Mouse (Mus musculus): ENCODE results near the gene Sdcbp2. TPM values are rescaled to one million over a fixed set of nuclear protein-coding genes. Genes with fewer than 3 reads are reported as not detected.
"Not testable (repeated sequence)": the region's sequence is repeated elsewhere in the genome, so short reads cannot be mapped to it uniquely, and the experiment has no call there.

Gene Sdcbp2
- polyA plus RNA-seq, 1 experiment from 2014 or later, result not detected

DNA sequence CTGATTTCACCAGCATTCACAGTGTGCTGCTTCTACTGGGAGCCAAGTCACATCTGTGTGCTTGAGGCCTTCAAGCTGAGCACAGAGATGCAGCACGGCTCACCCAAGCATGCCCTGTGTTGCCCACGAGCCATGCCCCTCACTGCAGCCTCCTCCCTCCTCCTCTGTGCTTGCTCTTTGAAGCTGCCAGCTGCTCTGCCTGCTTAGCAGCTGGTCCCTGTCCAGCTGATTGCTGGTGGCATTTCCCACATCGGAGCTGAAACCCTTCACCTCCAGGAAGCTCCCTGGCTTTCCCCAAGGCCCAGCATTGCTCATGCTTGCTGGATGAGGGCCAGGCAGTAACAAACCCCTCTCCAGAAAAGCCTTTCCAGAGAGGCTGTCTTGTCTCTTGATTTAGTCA, 37.6 kb downstream of the Sdcbp2 start:
- ATAC-seq (replicated peaks; ENCODE audit: low FRiP score) (no peak), DNase-seq (ENCODE audit: low spot score) (no peak)
- 43% methylated on average over 3 of the region's 3 CpGs for WGBS
- Histone ChIP-seq H3K27me3 (replicated peaks; ENCODE audit: control insufficient read depth, insufficient read depth, low read length) (no peaks in the 10 kb centered on the region), H3K4me3 (ENCODE audit: low read depth, low read length) (no peak overlapping the region), H3K9ac (ENCODE audit: low read depth, low read length) (no peak overlapping the region), H3K27ac (ENCODE audit: low read depth, low read length) (no peak overlapping the region), H3K4me2 (no peak overlapping the region), H3K36me3 (ENCODE audit: control insufficient read depth, insufficient read depth, low read length) (no peaks in the 10 kb centered on the region), H3K9me3 (ENCODE audit: control insufficient read depth, low read length) (no peaks in the 10 kb centered on the region), H3K4me1 (replicated peaks; ENCODE audit: control insufficient read depth, insufficient read depth, low read length) (no peaks in the 10 kb centered on the region)

DNA sequence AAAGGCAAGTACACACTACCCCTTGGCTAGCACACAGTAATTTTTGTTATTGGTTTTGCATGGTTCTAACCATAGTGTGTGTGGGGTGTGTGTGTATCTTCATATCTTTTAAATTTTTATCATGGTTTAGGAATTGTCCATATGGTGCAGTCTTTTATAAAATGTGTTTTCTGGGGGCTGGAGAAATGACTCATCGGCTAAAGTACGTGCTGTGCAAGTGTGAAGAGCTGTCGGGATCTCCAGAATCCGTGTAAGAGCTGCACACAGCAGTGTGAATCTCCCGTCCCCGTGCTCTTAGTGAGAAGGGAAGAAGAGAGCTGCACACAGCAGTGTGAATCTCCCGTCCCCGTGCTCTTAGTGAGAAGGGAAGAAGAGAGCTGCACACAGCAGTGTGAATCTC, 43.4 kb downstream of the Sdcbp2 start:
- ATAC-seq (replicated peaks; ENCODE audit: low FRiP score); H3K36me3 ChIP-seq (ENCODE audit: control insufficient read depth, insufficient read depth, low read length); H3K4me1 ChIP-seq (replicated peaks; ENCODE audit: control insufficient read depth, insufficient read depth, low read length); H3K4me2 ChIP-seq; DNase-seq (ENCODE audit: low spot score); H3K9ac ChIP-seq (ENCODE audit: low read depth, low read length); H3K4me3 ChIP-seq (ENCODE audit: low read depth, low read length); H3K27me3 ChIP-seq (replicated peaks; ENCODE audit: control insufficient read depth, insufficient read depth, low read length); H3K27ac ChIP-seq (ENCODE audit: low read depth, low read length); H3K9me3 ChIP-seq (ENCODE audit: control insufficient read depth, low read length): not testable (repeated sequence)
- 71% methylated on average over 6 of the region's 8 CpGs for WGBS

DNA sequence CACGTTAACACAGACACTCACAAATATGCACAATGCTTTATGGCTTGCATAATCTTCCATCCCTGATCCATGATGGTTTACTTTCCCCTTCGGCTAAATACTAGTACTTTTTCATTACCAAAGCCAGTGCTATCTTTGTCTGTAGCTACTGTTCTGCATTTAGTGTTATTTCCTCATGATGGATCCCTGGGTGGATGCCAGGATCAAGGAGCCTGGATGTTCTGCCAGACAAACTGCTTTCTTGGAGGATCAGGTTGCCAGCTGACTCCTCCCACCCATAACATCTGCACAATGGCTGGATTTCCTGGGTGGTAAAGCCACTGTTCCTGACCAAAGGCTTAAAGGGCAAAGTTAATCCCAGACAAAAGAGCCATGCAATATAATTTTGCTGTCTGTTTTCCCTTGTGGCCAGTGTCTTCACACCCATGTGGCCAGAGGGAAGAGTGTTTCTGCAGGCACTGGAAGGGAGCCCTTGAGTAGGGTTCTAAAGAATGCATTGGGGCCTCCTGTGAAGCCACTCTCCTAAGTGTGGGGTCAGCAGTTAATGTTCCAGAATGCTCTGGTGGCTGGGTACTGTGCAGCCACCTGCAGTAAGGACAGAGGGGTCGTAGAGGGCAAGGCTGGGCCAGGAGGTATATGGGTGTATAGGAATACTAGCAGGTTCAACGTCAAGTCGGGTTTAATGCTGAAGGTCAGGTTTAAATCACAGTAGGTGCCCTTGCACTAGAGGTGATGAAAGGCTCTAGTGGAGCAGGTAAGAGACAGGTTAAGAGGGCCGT, 44.3 kb downstream of the Sdcbp2 start:
- Histone ChIP-seq H3K27ac (ENCODE audit: low read depth, low read length) (no peak overlapping the region), H3K27me3 (replicated peaks; ENCODE audit: control insufficient read depth, insufficient read depth, low read length) (no peaks in the 10 kb centered on the region), H3K9me3 (ENCODE audit: control insufficient read depth, low read length) (no peaks in the 10 kb centered on the region), H3K4me1 (replicated peaks; ENCODE audit: control insufficient read depth, insufficient read depth, low read length) (no peaks in the 10 kb centered on the region), H3K9ac (ENCODE audit: low read depth, low read length) (no peak overlapping the region), H3K36me3 (ENCODE audit: control insufficient read depth, insufficient read depth, low read length) (no peaks in the 10 kb centered on the region), H3K4me3 (ENCODE audit: low read depth, low read length) (no peak overlapping the region), H3K4me2 (no peak overlapping the region)
- WGBS, result 73% methylated on average over 6 of the region's 6 CpGs
- no peak for ATAC-seq (replicated peaks; ENCODE audit: low FRiP score)
- no peak for DNase-seq (ENCODE audit: low spot score)

DNA sequence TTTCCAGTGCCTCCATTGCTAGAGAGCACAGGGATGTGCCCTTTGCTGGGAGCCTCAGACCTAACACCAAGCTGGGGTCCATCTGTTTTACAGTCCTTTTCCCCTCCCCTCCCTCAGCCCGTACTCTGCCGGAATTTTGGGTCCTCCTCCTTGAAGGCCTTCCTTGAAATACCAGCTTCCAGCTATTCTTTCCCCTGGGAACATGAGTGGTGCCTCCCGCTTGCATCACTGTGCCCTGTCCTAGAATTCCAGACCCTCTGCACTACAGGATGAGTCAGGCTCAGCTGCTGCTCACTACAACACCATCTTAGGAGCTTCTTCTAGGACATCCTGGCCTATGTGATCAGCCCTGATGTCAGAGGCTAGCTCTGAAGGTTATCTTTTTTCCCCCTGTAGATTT, 51.4 kb downstream of the Sdcbp2 start:
- Histone ChIP-seq H3K4me1 (replicated peaks; ENCODE audit: control insufficient read depth, insufficient read depth, low read length) (no peaks in the 10 kb centered on the region), H3K9ac (ENCODE audit: low read depth, low read length) (no peak overlapping the region), H3K36me3 (ENCODE audit: control insufficient read depth, insufficient read depth, low read length) (no peaks in the 10 kb centered on the region), H3K4me3 (ENCODE audit: low read depth, low read length) (no peak overlapping the region), H3K4me2 (no peak overlapping the region), H3K27ac (ENCODE audit: low read depth, low read length) (no peak overlapping the region), H3K27me3 (replicated peaks; ENCODE audit: control insufficient read depth, insufficient read depth, low read length) (no peaks in the 10 kb centered on the region), H3K9me3 (ENCODE audit: control insufficient read depth, low read length) (no peaks in the 10 kb centered on the region)
- WGBS, result 72% methylated on average over 3 of the region's 3 CpGs
- no peak for DNase-seq (ENCODE audit: low spot score)
- no peak for ATAC-seq (replicated peaks; ENCODE audit: low FRiP score)

DNA sequence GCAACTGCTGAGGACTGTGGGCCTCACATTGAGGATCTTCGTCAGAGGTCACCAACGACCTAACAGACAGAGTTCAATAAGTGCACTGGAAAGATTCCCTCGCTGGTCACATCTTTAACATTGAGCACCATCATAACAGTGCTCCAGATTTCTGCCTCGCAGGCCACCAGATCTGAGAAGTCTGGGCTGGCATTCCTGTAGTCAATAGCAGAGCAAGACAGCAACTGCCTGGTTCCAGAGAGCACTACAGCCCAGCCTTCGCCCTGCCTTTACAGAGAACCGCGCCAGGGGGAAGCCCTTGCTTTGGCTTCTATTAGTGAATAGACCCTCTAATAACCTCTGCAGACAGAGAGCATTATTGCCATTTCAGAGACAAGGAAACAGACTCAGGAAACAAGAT, 53.9 kb downstream of the Sdcbp2 start:
- H3K27ac ChIP-seq (ENCODE audit: low read depth, low read length), result no peak overlapping the region
- no peak overlapping the region for H3K4me2 ChIP-seq
- 85% methylated on average over 7 of the region's 7 CpGs for WGBS
- DNase-seq (ENCODE audit: low spot score), result no peak
- no peak overlapping the region for H3K9ac ChIP-seq (ENCODE audit: low read depth, low read length)
- H3K9me3 ChIP-seq (ENCODE audit: control insufficient read depth, low read length), result no peaks in the 10 kb centered on the region
- peaks cover 13% of the 10 kb centered on the region for H3K27me3 ChIP-seq (replicated peaks; ENCODE audit: control insufficient read depth, insufficient read depth, low read length)
- no peaks in the 10 kb centered on the region for H3K36me3 ChIP-seq (ENCODE audit: control insufficient read depth, insufficient read depth, low read length)
- no peak for ATAC-seq (replicated peaks; ENCODE audit: low FRiP score)
- no peaks in the 10 kb centered on the region for H3K4me1 ChIP-seq (replicated peaks; ENCODE audit: control insufficient read depth, insufficient read depth, low read length)
- H3K4me3 ChIP-seq (ENCODE audit: low read depth, low read length), result no peak overlapping the region

DNA sequence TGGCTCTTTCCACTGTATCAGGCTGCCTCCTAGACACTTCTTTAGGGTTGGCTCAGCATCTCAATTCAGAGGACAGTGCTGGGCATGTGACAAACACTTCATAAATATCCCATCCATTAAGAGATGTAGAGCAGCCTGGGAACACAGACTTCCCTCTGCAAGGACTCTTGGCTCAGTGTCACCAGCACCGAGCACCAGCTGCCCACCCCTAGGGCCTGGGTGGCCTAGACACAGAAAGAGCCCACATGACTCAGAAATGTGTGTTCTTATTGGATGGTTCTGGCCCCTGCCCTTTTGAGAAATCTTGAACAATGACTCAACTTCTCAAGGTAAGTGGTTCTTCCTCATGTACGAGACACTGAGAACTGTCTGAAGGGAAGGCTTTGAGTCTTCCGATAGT, 55.6 kb downstream of the Sdcbp2 start:
- Histone ChIP-seq H3K9me3 (ENCODE audit: control insufficient read depth, low read length) (no peaks in the 10 kb centered on the region), H3K27ac (ENCODE audit: low read depth, low read length) (no peak overlapping the region), H3K27me3 (replicated peaks; ENCODE audit: control insufficient read depth, insufficient read depth, low read length) (peaks cover 30% of the 10 kb centered on the region), H3K4me3 (ENCODE audit: low read depth, low read length) (no peak overlapping the region), H3K36me3 (ENCODE audit: control insufficient read depth, insufficient read depth, low read length) (no peaks in the 10 kb centered on the region), H3K4me1 (replicated peaks; ENCODE audit: control insufficient read depth, insufficient read depth, low read length) (no peaks in the 10 kb centered on the region), H3K9ac (ENCODE audit: low read depth, low read length) (no peak overlapping the region), H3K4me2 (no peak overlapping the region)
- 80% methylated on average over 3 of the region's 3 CpGs for WGBS
- DNase-seq (ENCODE audit: low spot score) (no peak), ATAC-seq (replicated peaks; ENCODE audit: low FRiP score) (no peak)

DNA sequence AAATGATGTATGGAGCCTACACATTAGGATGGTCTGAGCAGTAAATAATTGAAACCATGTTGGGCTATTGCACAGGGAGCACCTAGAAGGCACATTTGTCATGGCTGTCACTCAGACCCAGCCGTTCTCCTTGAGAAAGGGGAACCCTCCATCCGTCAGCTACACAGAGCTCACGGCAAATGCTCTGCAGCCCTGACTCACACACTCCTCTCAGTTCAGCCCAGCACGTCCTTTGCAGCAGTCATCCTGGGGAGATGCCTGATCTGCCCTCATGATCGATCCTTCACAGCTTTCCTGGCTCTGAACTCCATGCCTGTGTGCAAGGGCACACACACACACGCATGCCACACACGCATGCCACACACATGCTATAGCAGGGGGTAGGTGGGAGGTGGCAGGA, 56.9 kb downstream of the Sdcbp2 start:
- no peak overlapping the region for H3K9ac ChIP-seq (ENCODE audit: low read depth, low read length)
- DNase-seq (ENCODE audit: low spot score) (no peak), ATAC-seq (replicated peaks; ENCODE audit: low FRiP score) (no peak)
- WGBS, result 56% methylated on average over 7 of the region's 7 CpGs
- H3K9me3 ChIP-seq (ENCODE audit: control insufficient read depth, low read length), result no peaks in the 10 kb centered on the region
- no peaks in the 10 kb centered on the region for H3K36me3 ChIP-seq (ENCODE audit: control insufficient read depth, insufficient read depth, low read length)
- H3K4me1 ChIP-seq (replicated peaks; ENCODE audit: control insufficient read depth, insufficient read depth, low read length), result no peaks in the 10 kb centered on the region
- H3K4me2 ChIP-seq, result no peak overlapping the region
- H3K27me3 ChIP-seq (replicated peaks; ENCODE audit: control insufficient read depth, insufficient read depth, low read length), result peaks cover 41% of the 10 kb centered on the region
- H3K27ac ChIP-seq (ENCODE audit: low read depth, low read length), result no peak overlapping the region
- H3K4me3 ChIP-seq (ENCODE audit: low read depth, low read length), result no peak overlapping the region

DNA sequence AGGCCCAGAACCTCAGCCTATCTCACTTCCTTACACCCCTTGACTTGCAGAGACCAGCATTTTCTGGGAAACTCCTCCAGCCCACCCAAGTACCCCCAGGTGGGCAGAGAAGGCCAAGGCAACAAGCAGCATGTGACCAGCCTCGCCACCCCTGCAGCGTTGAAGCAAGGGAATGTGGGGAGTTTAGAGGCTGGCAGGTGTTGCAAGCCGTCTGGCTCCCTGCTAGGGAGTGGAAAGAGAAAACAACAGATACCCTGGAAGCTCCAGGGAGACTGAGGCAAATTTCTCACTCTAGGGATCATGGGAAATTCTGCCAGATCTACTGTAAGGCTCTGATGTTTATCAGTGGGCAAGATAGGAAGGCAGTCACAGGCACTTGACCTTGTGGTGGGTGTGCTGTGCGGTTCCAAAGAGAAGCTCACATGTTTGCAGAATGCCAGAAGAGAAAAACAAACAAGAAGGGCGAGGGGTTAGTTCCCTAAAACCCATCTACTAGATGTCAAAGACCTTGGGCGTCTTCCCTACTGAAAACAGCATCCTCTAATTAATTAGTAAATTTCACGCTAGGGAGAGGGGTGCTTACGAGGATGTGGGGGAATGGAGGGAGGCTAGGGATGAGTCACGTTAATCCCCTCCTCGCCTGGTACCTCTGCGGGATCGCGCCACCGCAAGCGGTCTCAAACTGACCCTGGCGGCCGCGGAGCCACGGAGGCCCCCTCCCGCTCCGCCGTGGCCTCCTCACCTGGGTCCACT, 59.2 kb downstream of the Sdcbp2 start:
- peak overlapping the region; percentile 87 for H3K4me2 ChIP-seq
- no peak overlapping the region for H3K27ac ChIP-seq (ENCODE audit: low read depth, low read length)
- DNase-seq (ENCODE audit: low spot score) (no peak), ATAC-seq (replicated peaks; ENCODE audit: low FRiP score) (no peak)
- no peaks in the 10 kb centered on the region for H3K9me3 ChIP-seq (ENCODE audit: control insufficient read depth, low read length)
- peak overlapping the region; percentile 52 for H3K4me3 ChIP-seq (ENCODE audit: low read depth, low read length)
- H3K36me3 ChIP-seq (ENCODE audit: control insufficient read depth, insufficient read depth, low read length), result no peaks in the 10 kb centered on the region
- 4% methylated on average over 22 of the region's 22 CpGs for WGBS
- H3K27me3 ChIP-seq (replicated peaks; ENCODE audit: control insufficient read depth, insufficient read depth, low read length), result peaks cover 41% of the 10 kb centered on the region
- H3K9ac ChIP-seq (ENCODE audit: low read depth, low read length), result peak overlapping the region; percentile 40
- no peaks in the 10 kb centered on the region for H3K4me1 ChIP-seq (replicated peaks; ENCODE audit: control insufficient read depth, insufficient read depth, low read length)

All from liver, embryonic 11.5 days (tissue).